Mouse (Mus musculus) adrenal gland, adult 8-10 months (tissue): Measurements from ENCODE around the gene Morc3. TPM values are rescaled to one million over a fixed set of nuclear protein-coding genes. Genes with fewer than 3 reads are reported as not detected.

Experiments
- DNase-seq: peaks from one replicate; pipeline ENCODE4 v3.0.0; 2022
- total RNA-seq, 4 experiments: library from RNA; stranded (reverse); gene quantifications; 2 replicates each; pipeline ENCODE4 v1.2.4; 2022

Morc3 gene
- total RNA-seq, 4 experiments from 2014 or later: 28.9 to 51.3 (median 36.0) TPM

- peak; percentile 11 for DNase-seq
Measured at GRCm38 (mm10) chr16:93884086-93884721, 52.3 kb downstream of the Morc3 start.

- no peak for DNase-seq
Measured at GRCm38 (mm10) chr16:93884722-93885113, 52.8 kb downstream of the Morc3 start.

- DNase-seq: no peak
Measured at GRCm38 (mm10) chr16:93888481-93888880, 56.6 kb downstream of the Morc3 start.

GRCm38 (mm10) chr16:93890948-93891604, 59.2 kb downstream of the Morc3 start:
- DNase-seq: no peak

GRCm38 (mm10) chr16:93893285-93893684, 61.4 kb downstream of the Morc3 start:
- DNase-seq: no peak

- DNase-seq: no peak
Measured at GRCm38 (mm10) chr16:93903027-93903426, 71.1 kb downstream of the Morc3 start.

GRCm38 (mm10) chr16:93906156-93907014, 74.5 kb downstream of the Morc3 start:
- no peak for DNase-seq

GRCm38 (mm10) chr16:93907761-93908160, 75.8 kb downstream of the Morc3 start:
- DNase-seq: no peak

- no peak for DNase-seq
Measured at GRCm38 (mm10) chr16:93908196-93908595, 76.3 kb downstream of the Morc3 start.

- DNase-seq: no peak
Measured at GRCm38 (mm10) chr16:93909936-93910335, 78.0 kb downstream of the Morc3 start.

- no peak for DNase-seq
Measured at GRCm38 (mm10) chr16:93910735-93911665, 79.1 kb downstream of the Morc3 start.

GRCm38 (mm10) chr16:93912158-93912557, 80.2 kb downstream of the Morc3 start:
- no peak for DNase-seq

GRCm38 (mm10) chr16:93912808-93913207, 80.9 kb downstream of the Morc3 start:
- no peak for DNase-seq

- DNase-seq: peak; percentile 38
Measured at GRCm38 (mm10) chr16:93913881-93914576, 82.1 kb downstream of the Morc3 start.

- no peak for DNase-seq
Measured at GRCm38 (mm10) chr16:93915338-93915849, 83.5 kb downstream of the Morc3 start.

GRCm38 (mm10) chr16:93917712-93918678, 86.1 kb downstream of the Morc3 start:
- peak; percentile 65 for DNase-seq

- DNase-seq: no peak
Measured at GRCm38 (mm10) chr16:93918679-93919060, 86.7 kb downstream of the Morc3 start.

- no peak for DNase-seq
Measured at GRCm38 (mm10) chr16:93919189-93919588, 87.3 kb downstream of the Morc3 start.

- no peak for DNase-seq
Measured at GRCm38 (mm10) chr16:93920673-93921072, 88.8 kb downstream of the Morc3 start.

GRCm38 (mm10) chr16:93922835-93923389, 91.0 kb downstream of the Morc3 start:
- no peak for DNase-seq
